Mouse (Mus musculus) stomach, postnatal 0 days (tissue): Measurements from ENCODE around the gene Gsk3a. TPM values are rescaled to one million over a fixed set of nuclear protein-coding genes. Genes with fewer than 3 reads are reported as not detected.
A peak's percentile ranks its signal among the peaks of the same experiment; 100 is the strongest.

ENCODE experiments used
- ATAC-seq: fragments of 200-750 bp; cut with Nextera tagmentation; 2 replicates; pipeline ENCODE4 v1.8.0; 2017; ENCODE audit not compliant: low FRiP score, low TSS enrichment
- DNase-seq: peaks from one replicate; pipeline ENCODE4 v3.0.0-alpha.2; 2016; ENCODE audit warnings: low spot score
- H3K27ac ChIP-seq: fragments of 300-500 bp; sonication (generic); replicated peaks from 2 replicates; pipeline ENCODE4 v1.5.1; 2014; ENCODE audit warnings: mild to moderate bottlenecking, control low read depth
- H3K27me3 ChIP-seq: fragments of 300-500 bp; sonication (generic); 2 replicates; pipeline ENCODE4 v1.6.1; 2014; ENCODE audit warnings: low read length; ENCODE audit not compliant: control insufficient read depth, insufficient read depth
- H3K36me3 ChIP-seq: fragments of 300-500 bp; sonication (generic); 2 replicates; pipeline ENCODE4 v1.6.1; 2014; ENCODE audit warnings: low read length, mixed read lengths; ENCODE audit not compliant: control insufficient read depth, insufficient read depth
- H3K4me1 ChIP-seq: fragments of 300-500 bp; sonication (generic); replicated peaks from 2 replicates; pipeline ENCODE4 v1.6.1; 2014; ENCODE audit warnings: antibody characterized with exemption; ENCODE audit not compliant: control insufficient read depth, insufficient read depth
- H3K4me2 ChIP-seq: fragments of 300-500 bp; sonication (generic); replicated peaks from 2 replicates; pipeline ENCODE4 v1.6.1; 2014; ENCODE audit warnings: low read depth, mild to moderate bottlenecking, control low read depth, moderate library complexity
- H3K4me3 ChIP-seq: fragments of 300-500 bp; sonication (generic); 2 replicates; pipeline ENCODE4 v1.5.1; 2014; ENCODE audit warnings: low read depth, low read length, control low read depth
- H3K9ac ChIP-seq: fragments of 300-500 bp; sonication (generic); 2 replicates; pipeline ENCODE4 v1.6.1; 2014; ENCODE audit warnings: mild to moderate bottlenecking, low read length, control low read depth, mixed read lengths
- H3K9me3 ChIP-seq: fragments of 300-500 bp; sonication (generic); 2 replicates; pipeline ENCODE4 v1.6.1; 2016; ENCODE audit warnings: low read length; ENCODE audit not compliant: control insufficient read depth
- CTCF ChIP-seq: IDR thresholded peaks from 2 replicates; pipeline ENCODE4 v1.5.1; 2016; ENCODE audit warnings: antibody characterized with exemption, low read depth, mild to moderate bottlenecking, moderate library complexity
- EP300 ChIP-seq: optimal IDR thresholded peaks from 2 replicates; pipeline ENCODE3; 2016; ENCODE audit warnings: antibody characterized with exemption
- WGBS: fragments of 180-500 bp; shearing (Covaris S2); extraction: QIAGEN DNeasy Blood & Tissue Kit; methylation state at CpG from one replicate; pipeline ENCODE4 v1.1.7; 2014; 5-methylcytosine and 5-hydroxymethylcytosine counted together
- polyA plus RNA-seq: library from polyadenylated mRNA; unstranded; fragments of >200 nt; fragmentation: Nextera tagmentation; extraction: Ambion mirVana; gene quantifications from 2 replicates; pipeline ENCODE4 v1.2.1, GENCODE M21; 2015

Gsk3a gene
- polyA plus RNA-seq, result 5.1 and 5.3 TPM in 2 replicates

GRCm38 (mm10) chr7:25237249-25238014 is at the start of gene Gsk3a:
TSS of gene Gsk3a (minus strand) at chr7:25237851.
- Histone ChIP-seq H3K4me3 (peak within 1 kb of the TSS; percentile 96), H3K9ac (peak within 1 kb of the TSS; percentile 98), H3K36me3 (peaks cover 7% of the 10 kb centered on the region), H3K4me2 (peak within 1 kb of the TSS; percentile 83), H3K27me3 (no peaks in the 10 kb centered on the region), H3K4me1 (no peaks in the 10 kb centered on the region; the same call in 1 of the 2 replicates), H3K9me3 (no peaks in the 10 kb centered on the region), H3K27ac (peak within 1 kb of the TSS; percentile 86)
- 0% methylated on average over 59 of the region's 76 CpGs for WGBS
- TF ChIP-seq CTCF (no peak), EP300 (no peak)
- ATAC-seq, result peak; percentile 88
- DNase-seq, result peak; percentile 98

- Histone ChIP-seq H3K4me1 (peaks cover 10% of the 10 kb centered on the region), H3K9ac (no peak overlapping the region), H3K4me2 (no peak overlapping the region), H3K27ac (no peak overlapping the region), H3K9me3 (no peaks in the 10 kb centered on the region), H3K4me3 (no peak overlapping the region), H3K27me3 (no peaks in the 10 kb centered on the region), H3K36me3 (peaks cover 60% of the 10 kb centered on the region)
- ATAC-seq, result no peak
- 80% methylated on average over 8 of the region's 8 CpGs for WGBS
- TF ChIP-seq EP300 (no peak), CTCF (peak; percentile 54)
- DNase-seq, result no peak
These were observed 49.3 kb upstream of the Gsk3a start for GRCm38 (mm10) chr7:25286989-25287388.

GRCm38 (mm10) chr7:25285511-25286238 is 48.0 kb upstream of the Gsk3a start:
- no peak for ATAC-seq
- H3K27me3 ChIP-seq, result no peaks in the 10 kb centered on the region
- WGBS, result 83% methylated on average over 20 of the region's 20 CpGs
- no peak overlapping the region for H3K27ac ChIP-seq
- H3K36me3 ChIP-seq, result peaks cover 54% of the 10 kb centered on the region
- no peak overlapping the region for H3K9ac ChIP-seq
- no peaks in the 10 kb centered on the region for H3K9me3 ChIP-seq
- no peak for DNase-seq
- H3K4me2 ChIP-seq, result no peak overlapping the region
- H3K4me1 ChIP-seq, result peaks cover 18% of the 10 kb centered on the region
- TF ChIP-seq CTCF, result no peak
- no peak for TF ChIP-seq EP300
- H3K4me3 ChIP-seq, result no peak overlapping the region

- TF ChIP-seq CTCF (no peak), EP300 (no peak)
- Histone ChIP-seq H3K27ac (0 out of 2 replicates have a peak overlapping the region, but pooled peaks have one; percentile 8), H3K9ac (no peak overlapping the region), H3K4me1 (peaks cover 22% of the 10 kb centered on the region), H3K36me3 (peaks cover 47% of the 10 kb centered on the region), H3K4me3 (no peak overlapping the region), H3K4me2 (no peak overlapping the region), H3K9me3 (no peaks in the 10 kb centered on the region), H3K27me3 (no peaks in the 10 kb centered on the region)
- DNase-seq (no peak), ATAC-seq (no peak)
- 47% methylated on average over 5 of the region's 5 CpGs for WGBS
These were observed 47.1 kb upstream of the Gsk3a start for GRCm38 (mm10) chr7:25284766-25285165.

- WGBS, result 52% methylated on average over 2 of the region's 2 CpGs
- Histone ChIP-seq H3K4me1 (peaks cover 22% of the 10 kb centered on the region), H3K9ac (peak overlapping the region; percentile 76; the same call in 1 of the 2 replicates), H3K4me2 (peak overlapping the region; percentile 88), H3K27me3 (no peaks in the 10 kb centered on the region), H3K4me3 (no peak overlapping the region), H3K9me3 (no peaks in the 10 kb centered on the region), H3K27ac (no peak overlapping the region), H3K36me3 (peaks cover 42% of the 10 kb centered on the region)
- ATAC-seq (no peak), DNase-seq (no peak)
- TF ChIP-seq EP300 (no peak), CTCF (no peak)
These were observed 46.5 kb upstream of the Gsk3a start for GRCm38 (mm10) chr7:25284171-25284570.
